Mouse (Mus musculus) heart, adult 2 months (tissue): ENCODE results near the gene Pkd2l1.

ENCODE experiments used
- CTCF ChIP-seq: fragments of 200-600 bp; IDR thresholded peaks from 2 replicates; pipeline ENCODE4 v1.8.1; 2022; ENCODE audit warnings: antibody characterized with exemption, mild to moderate bottlenecking, moderate library complexity
- EP300 ChIP-seq: fragments of 200-500 bp; IDR thresholded peaks from 2 replicates; pipeline ENCODE4 v1.6.1; 2011; ENCODE audit warnings: low read depth, low read length, control low read depth; ENCODE audit not compliant: insufficient read depth
- POLR2A ChIP-seq: fragments of 200-500 bp; IDR thresholded peaks from 2 replicates; pipeline ENCODE4 v1.6.1; 2011; ENCODE audit warnings: mild to moderate bottlenecking, low read depth, low read length, control low read depth; ENCODE audit not compliant: insufficient read depth

- TF ChIP-seq CTCF (no peak), POLR2A (no peak), EP300 (no peak)
Observed at GRCm38 (mm10) chr19:44189056-44189455, 3.2 kb downstream of the Pkd2l1 start.
